Mouse (Mus musculus) large intestine, adult 2 months (tissue): Measurements from ENCODE around the gene Wrap73. TPM values are rescaled to one million over a fixed set of nuclear protein-coding genes. Genes with fewer than 3 reads are reported as not detected.
A peak's percentile ranks its signal among the peaks of the same experiment; 100 is the strongest.

ENCODE experiments used
- DNase-seq: peaks from one replicate; pipeline ENCODE4 v3.0.0-alpha.2; 2012; ENCODE audit warnings: low read depth, low spot score
- WGBS: fragments of 180-500 bp; shearing (Covaris S2); methylation state at CpG from one replicate; pipeline ENCODE4 v1.1.7; 2018; 5-methylcytosine and 5-hydroxymethylcytosine counted together
- polyA plus RNA-seq: library from polyadenylated mRNA; depleted of rRNA; stranded (reverse); fragments of >200 nt; gene quantifications from 2 replicates; pipeline ENCODE4 v1.2.3, GENCODE M21; 2012

Gene Wrap73
- polyA plus RNA-seq, 1 experiment: 21.7 TPM

GRCm38 (mm10) chr4:154171931-154172604 is 29.9 kb downstream of the Wrap73 start:
- no peak for DNase-seq
- 34% methylated on average over 13 of the region's 13 CpGs for WGBS

- no peak for DNase-seq
- WGBS: 42% methylated on average over 8 of the region's 8 CpGs
Observed at GRCm38 (mm10) chr4:154177257-154177656, 35.1 kb downstream of the Wrap73 start.

GRCm38 (mm10) chr4:154181001-154181400 is 38.8 kb downstream of the Wrap73 start:
- no peak for DNase-seq
- WGBS: 62% methylated on average over 7 of the region's 7 CpGs

- 69% methylated on average over 5 of the region's 5 CpGs for WGBS
- no peak for DNase-seq
Observed at GRCm38 (mm10) chr4:154183566-154183965, 41.4 kb downstream of the Wrap73 start.

- no peak for DNase-seq
- 68% methylated on average over 5 of the region's 5 CpGs for WGBS
Observed at GRCm38 (mm10) chr4:154185001-154185400, 42.8 kb downstream of the Wrap73 start.

- WGBS: 24% methylated on average over 11 of the region's 11 CpGs
- DNase-seq: no peak
Observed at GRCm38 (mm10) chr4:154186002-154186537, 43.9 kb downstream of the Wrap73 start.

- 66% methylated on average over 8 of the region's 8 CpGs for WGBS
Observed at GRCm38 (mm10) chr4:154188948-154189347, 46.8 kb downstream of the Wrap73 start.

GRCm38 (mm10) chr4:154197961-154198360 is 55.8 kb downstream of the Wrap73 start:
- DNase-seq: no peak
- 77% methylated on average over 6 of the region's 6 CpGs for WGBS

More at GRCm38 (mm10) chr4:154188948-154189347, 46.8 kb downstream of the Wrap73 start:
- no peak for DNase-seq

- DNase-seq: no peak
- WGBS: 73% methylated on average over 7 of the region's 7 CpGs
Observed at GRCm38 (mm10) chr4:154198377-154198961, 56.3 kb downstream of the Wrap73 start.

- DNase-seq: no peak
- 85% methylated on average over 5 of the region's 5 CpGs for WGBS
Observed at GRCm38 (mm10) chr4:154201511-154201910, 59.3 kb downstream of the Wrap73 start.

- WGBS: 72% methylated on average over 7 of the region's 7 CpGs
- DNase-seq: no peak
Observed at GRCm38 (mm10) chr4:154204532-154204931, 62.4 kb downstream of the Wrap73 start.

- WGBS: 25% methylated on average over 5 of the region's 5 CpGs
- no peak for DNase-seq
Observed at GRCm38 (mm10) chr4:154205392-154205791, 63.2 kb downstream of the Wrap73 start.

GRCm38 (mm10) chr4:154207261-154207660 is 65.1 kb downstream of the Wrap73 start:
- DNase-seq: peak; percentile 18
- WGBS: 14% methylated on average over 5 of the region's 5 CpGs

GRCm38 (mm10) chr4:154209054-154209453 is 66.9 kb downstream of the Wrap73 start:
- DNase-seq: no peak
- WGBS: 60% methylated on average over 6 of the region's 6 CpGs

- no peak for DNase-seq
Observed at GRCm38 (mm10) chr4:154209825-154210224, 67.7 kb downstream of the Wrap73 start.

GRCm38 (mm10) chr4:154211459-154211858 is 69.3 kb downstream of the Wrap73 start:
- 69% methylated on average over 13 of the region's 13 CpGs for WGBS

More at GRCm38 (mm10) chr4:154209825-154210224, 67.7 kb downstream of the Wrap73 start:
- 34% methylated on average over 3 of the region's 3 CpGs for WGBS

GRCm38 (mm10) chr4:154213586-154213985 is 71.4 kb downstream of the Wrap73 start:
- 29% methylated on average over 7 of the region's 7 CpGs for WGBS
- DNase-seq: no peak

More at GRCm38 (mm10) chr4:154211459-154211858, 69.3 kb downstream of the Wrap73 start:
- DNase-seq: no peak

GRCm38 (mm10) chr4:154214075-154214474 is 71.9 kb downstream of the Wrap73 start:
- DNase-seq: no peak
- WGBS: 9% methylated on average over 5 of the region's 5 CpGs
